Mouse (Mus musculus) lung, postnatal 25 days (tissue): ENCODE data around the gene Ccl21a.
"Not testable (repeated sequence)": the region's sequence is repeated elsewhere in the genome, so short reads cannot be mapped to it uniquely, and the experiment has no call there.

ENCODE experiments used
- DNase-seq: peaks from one replicate; pipeline ENCODE4 v3.0.0; 2022; ENCODE audit warnings: low spot score

Gene Ccl21a

DNA sequence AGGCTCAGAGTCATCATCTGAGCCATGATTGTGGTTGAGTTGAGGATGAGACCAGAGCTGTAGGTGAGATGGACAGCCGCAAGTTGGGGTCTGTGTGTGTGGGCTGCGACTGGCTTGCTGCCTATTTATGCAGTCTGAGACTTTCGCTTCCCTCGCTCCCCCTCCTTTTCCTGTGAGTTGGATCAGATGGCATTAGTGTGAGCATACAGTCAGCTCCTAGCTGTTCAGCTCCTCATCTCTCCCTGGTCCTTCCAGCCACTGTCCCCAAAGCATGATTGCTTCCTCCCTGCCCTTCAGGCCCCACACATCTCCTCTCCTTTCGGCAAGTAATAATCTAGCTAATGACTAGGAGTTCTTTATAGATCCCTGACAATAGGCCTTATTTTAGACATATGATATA is at the start of gene Ccl21a:
Ccl21a (minus strand) TSS at position 101 of the 400 bp plus-strand sequence.
- not testable (repeated sequence) for DNase-seq

DNA sequence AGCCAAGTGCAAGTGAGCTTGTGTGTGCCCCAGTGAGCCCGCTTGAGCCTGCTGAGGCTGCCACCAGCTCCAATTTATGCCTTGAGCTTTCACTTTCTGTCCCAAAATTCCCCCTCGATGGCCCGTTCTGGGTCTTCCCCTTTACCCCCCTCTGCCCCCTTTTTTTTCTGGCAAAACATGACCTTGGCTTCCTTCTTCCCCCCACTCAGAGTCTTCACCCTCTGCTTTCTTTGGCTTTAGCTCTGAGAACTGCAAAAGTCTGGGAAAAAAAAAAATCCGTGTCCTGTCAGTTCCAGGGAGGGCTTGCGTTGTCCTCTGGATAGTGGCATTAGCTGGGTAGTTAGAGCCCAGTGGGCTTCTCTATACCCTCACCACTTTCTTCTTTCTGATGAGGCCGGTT is 17.3 kb downstream of the Ccl21a start, which contains the start of gene Ccl19:
Ccl19 (minus strand) TSS at position 101 of the 400 bp plus-strand sequence.
- DNase-seq: not testable (repeated sequence)

DNA sequence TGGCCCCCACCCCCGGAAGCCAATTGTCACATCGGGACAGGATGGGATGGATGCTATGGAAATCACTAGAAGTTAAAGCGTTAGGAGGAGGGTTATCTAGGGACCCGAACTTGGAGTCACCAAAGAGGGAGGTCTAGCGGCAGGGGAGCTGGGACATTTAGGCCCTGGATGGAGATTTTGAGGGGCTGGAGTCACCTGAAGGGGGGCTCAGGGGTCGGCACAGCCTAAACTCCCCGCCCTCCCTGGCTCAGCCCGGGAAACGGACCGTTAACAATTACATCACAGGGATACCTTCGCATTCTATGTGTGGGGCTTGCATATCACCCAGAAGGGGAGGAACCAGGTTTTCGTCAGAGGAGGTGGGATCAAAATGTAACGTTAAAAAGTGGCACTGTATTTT is 38.5 kb downstream of the Ccl21a start, which contains the start of gene 4930578G10Rik:
4930578G10Rik (plus strand) TSS at position 301 of the 400 bp plus-strand sequence.
- not testable (repeated sequence) for DNase-seq
